12 mouse cellular contexts compared by ENCODE assay signal in the genomic region with DNA sequence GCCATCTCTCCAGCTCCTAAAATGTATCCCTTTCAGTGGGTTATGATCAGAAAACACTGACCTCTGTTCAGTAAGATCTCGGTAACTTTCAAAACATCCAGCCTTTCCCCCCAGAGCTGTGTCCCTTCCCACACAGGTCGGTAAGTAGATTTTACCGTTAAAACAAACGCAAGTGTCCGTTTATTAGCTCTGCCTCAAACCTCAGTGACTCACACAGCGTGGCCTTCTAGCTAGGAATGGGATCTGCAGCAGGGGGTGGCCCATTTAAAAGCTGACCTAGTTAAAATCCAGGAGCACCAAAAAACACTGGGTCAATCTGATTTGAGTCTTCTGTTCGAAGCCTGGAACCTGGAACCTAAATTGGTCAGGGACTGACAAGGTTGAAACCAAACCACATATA. TPM values are rescaled to one million over a fixed set of nuclear protein-coding genes. Genes with fewer than 3 reads are reported as not detected.
A peak's percentile ranks its signal among the peaks of the same experiment; 100 is the strongest.
DNase-seq lines count a peak whose midpoint lies in the region; ATAC-seq and TF ChIP-seq lines count a peak whose summit lies in the region.
"Had no signal": no experiment of that assay in that cellular context is flagged by ENCODE, and none has a peak within 500 bp of the region (broad histone marks: within the 10 kb centered on the region; RNA-seq: fewer than 3 reads in every experiment).

No protein-coding gene starts in this region.

- no peak for TF ChIP-seq CTCF in layer of hippocampus, adult 2 months (conservative IDR thresholded peaks at IDR 0.05)
- TF ChIP-seq CTCF in bone marrow macrophage, adult 2 months (IDR thresholded peaks at IDR 0.05; ENCODE audit: low read depth, low read length): no peak
- TF ChIP-seq CTCF in hindbrain, postnatal 0 days (IDR thresholded peaks at IDR 0.05; ENCODE audit: low read depth): no peak

- DNase-seq in cerebellum, adult 11-12 months: peak; percentile 68
- no peak for DNase-seq in cerebellum, adult 11 months
- no peak for DNase-seq in layer of hippocampus, adult 2 months (ENCODE audit: low spot score in 2 of 2)
- DNase-seq in layer of hippocampus, postnatal 14 days (ENCODE audit: low spot score in 2 of 2): no peak
- no peak for DNase-seq in hindbrain, postnatal 0 days (ENCODE audit: low spot score)
- DNase-seq in yolk sac, embryonic 10.5 days (ENCODE audit: low spot score): no peak
- DNase-seq in thymus, postnatal 0 days (ENCODE audit: low spot score): no peak
- DNase-seq: B cell, adult 2 months had no signal

- peaks cover 76% of the 10 kb centered on the region for H3K4me1 ChIP-seq in bone marrow macrophage, adult 2 months (ENCODE audit: control insufficient read depth, insufficient read depth, low read length)
- H3K4me1 ChIP-seq in hindbrain, postnatal 0 days (ENCODE audit: insufficient read depth, low read length): peaks cover 42% of the 10 kb centered on the region

- no peak overlapping the region for H3K4me3 ChIP-seq in layer of hippocampus, adult 2 months
- H3K4me3 ChIP-seq in bone marrow macrophage, adult 2 months (ENCODE audit: insufficient read depth, low read length): no peak overlapping the region
- no peak overlapping the region for H3K4me3 ChIP-seq in hindbrain, postnatal 0 days (ENCODE audit: low read length)
- H3K4me3 ChIP-seq: embryonic facial prominence, embryonic 13.5 days had no signal

- no peaks in the 10 kb centered on the region for H3K9me3 ChIP-seq in hindbrain, postnatal 0 days (ENCODE audit: low read length)
- H3K9me3 ChIP-seq: embryonic facial prominence, embryonic 13.5 days; neural tube, embryonic 13.5 days had no signal

- H3K9ac ChIP-seq in hindbrain, postnatal 0 days (replicated peaks; ENCODE audit: low read length): no peak overlapping the region

- no peak for TF ChIP-seq POLR2A in bone marrow macrophage, adult 2 months (IDR thresholded peaks at IDR 0.05; ENCODE audit: borderline replicate concordance, low read depth, low read length)

- ATAC-seq in hindbrain, postnatal 0 days: no peak
- ATAC-seq: activated CD4-positive, CD25-positive, alpha-beta regulatory T cell, adult 4 months had no signal

- H3K27ac ChIP-seq in layer of hippocampus, adult 2 months: peak overlapping the region; percentile 94
- H3K27ac ChIP-seq in bone marrow macrophage, adult 2 months (ENCODE audit: insufficient read depth, low read depth, low read length): peak overlapping the region; percentile 45
- peak overlapping the region; percentile 85; the same call in 1 of the 2 replicates for H3K27ac ChIP-seq in hindbrain, postnatal 0 days
- H3K27ac ChIP-seq: embryonic facial prominence, embryonic 13.5 days had no signal

- 46% methylated on average over 7 of the region's 7 CpGs for WGBS in hindbrain, postnatal 0 days

- no peaks in the 10 kb centered on the region for H3K27me3 ChIP-seq in hindbrain, postnatal 0 days (ENCODE audit: insufficient read depth, low read length)
- H3K27me3 ChIP-seq: embryonic facial prominence, embryonic 13.5 days; neural tube, embryonic 13.5 days had no signal

- no peaks in the 10 kb centered on the region for H3K36me3 ChIP-seq in hindbrain, postnatal 0 days (ENCODE audit: insufficient read depth, low read length)
- H3K36me3 ChIP-seq: embryonic facial prominence, embryonic 13.5 days; neural tube, embryonic 13.5 days had no signal

- H3K4me2 ChIP-seq in hindbrain, postnatal 0 days (ENCODE audit: low read depth, low read length): no peak overlapping the region

RNA-seq across cellular contexts. Expression of a gene that starts 23.7 kb away (rescaled TPM):
- total RNA-seq in layer of hippocampus, adult 2 months (2021): 100 to 1,000 TPM; 350 to 351 TPM
- 100 to 1,000 TPM; 241 to 247 TPM for total RNA-seq in layer of hippocampus, postnatal 14 days (2021)
- 351 and 354 TPM in 2 replicates for polyA plus RNA-seq in bone marrow macrophage, adult 2 months (2012; ENCODE audit: insufficient read depth, insufficient read length, missing spikeins)
- 50.7 and 57.2 TPM in 2 replicates for total RNA-seq in hindbrain, postnatal 0 days (2014; rRNA removed)
- 112 and 116 TPM in 2 replicates for polyA plus RNA-seq in hindbrain, postnatal 0 days (2015; fragmentation: Nextera tagmentation; extraction: Ambion mirVana)
- 150 and 161 TPM in 2 replicates for polyA plus RNA-seq in thymus, postnatal 0 days (2015; fragmentation: Nextera tagmentation; extraction: Ambion mirVana)
